Mouse (Mus musculus): Measurements from ENCODE around the gene Gm5795. TPM values are rescaled to one million over a fixed set of nuclear protein-coding genes. Genes with fewer than 3 reads are reported as not detected.
"Not testable (repeated sequence)": the region's sequence is repeated elsewhere in the genome, so short reads cannot be mapped to it uniquely, and the experiment has no call there.

Gene Gm5795
- polyA plus RNA-seq (2012) = not detected in 2 replicates

DNA sequence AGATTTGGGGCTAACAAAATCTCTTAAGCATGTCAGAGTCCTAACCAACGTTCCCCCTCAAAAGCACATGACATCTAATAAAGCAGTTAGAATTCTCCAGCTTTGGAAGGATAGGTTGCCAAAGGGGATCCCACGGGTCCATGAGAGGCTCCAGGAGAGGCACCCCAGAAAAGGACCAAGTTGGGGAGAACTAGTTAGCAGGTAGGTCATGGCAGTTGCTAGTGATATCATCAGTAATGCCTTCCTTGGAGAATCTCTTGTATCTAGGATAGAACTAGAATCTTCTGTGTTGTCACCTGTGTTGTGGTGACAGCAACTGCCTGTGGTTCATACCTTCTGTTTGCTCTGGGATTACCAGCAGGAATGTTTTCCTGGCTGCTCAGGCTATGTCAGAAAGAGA, at the start of gene Gm5795:
Gene Gm5795, plus strand, starts transcription at position 301 of the 400 bp plus-strand sequence.
- not testable (repeated sequence) for TF ChIP-seq GATA1 (IDR thresholded peaks at IDR 0.05; ENCODE audit: low read length)

DNA sequence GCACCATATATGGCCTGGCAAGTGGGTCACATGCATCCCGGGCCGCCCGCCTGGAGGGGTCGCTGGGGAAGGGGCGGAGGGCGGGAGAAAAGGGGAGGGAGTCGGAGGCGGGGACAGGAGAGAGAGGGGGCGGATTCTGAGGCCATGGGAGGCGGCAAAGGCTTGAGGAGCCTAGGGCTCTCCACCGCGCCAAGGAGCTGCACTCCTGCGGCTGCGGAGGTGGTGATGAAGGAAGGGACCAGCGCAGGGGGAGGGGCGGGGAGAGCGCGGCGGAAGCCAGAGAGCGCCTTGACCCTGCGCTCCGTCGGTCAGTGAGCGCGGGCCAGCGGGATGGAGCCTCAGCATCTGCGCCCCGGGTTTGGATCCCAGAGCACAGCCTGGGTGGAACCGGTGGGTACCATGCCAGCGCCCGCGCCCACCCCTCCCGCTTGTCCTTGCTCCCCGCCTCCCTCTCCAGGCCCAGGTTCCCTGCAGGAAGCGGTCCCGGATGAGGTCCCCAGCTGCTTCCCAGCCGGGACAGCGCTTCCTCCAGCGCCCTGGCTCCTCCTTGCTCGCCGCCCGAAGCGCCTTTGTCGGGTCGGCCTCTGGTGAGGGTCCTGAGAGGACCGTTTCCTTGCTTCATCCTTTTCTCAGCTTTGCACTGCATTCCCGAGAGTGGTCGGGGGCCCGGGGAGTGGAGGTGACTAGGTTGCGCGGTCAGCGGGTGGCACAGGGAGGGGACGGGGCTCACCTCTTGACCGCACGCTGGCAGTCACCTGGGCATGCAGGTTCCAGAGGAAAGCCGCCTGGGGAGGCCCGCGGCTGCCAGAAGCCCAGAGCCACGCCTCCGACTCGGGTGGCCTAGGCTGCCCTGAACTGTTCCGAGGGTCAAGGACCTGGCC, 20.5 kb downstream of the Gm5795 start, which contains the start of gene D830030K20Rik:
Gene D830030K20Rik, plus strand, starts transcription at position 217 of the 881 bp plus-strand sequence.
- TF ChIP-seq GATA1 (IDR thresholded peaks at IDR 0.05; ENCODE audit: low read length) = not testable (repeated sequence)

Other genes with a start within 250 kb of the Gm5795 start
- not detected in 2 replicates for gene Gm2888, start 158.3 kb upstream of the Gm5795 start, polyA plus RNA-seq (2012)
- not detected in 2 replicates for gene Gm2897, start 139.0 kb upstream of the Gm5795 start, polyA plus RNA-seq (2012)
- gene Gm10340, start 54.3 kb upstream of the Gm5795 start, polyA plus RNA-seq (2012) = not detected in 2 replicates
- not detected in 2 replicates for gene D830030K20Rik, start 20.2 kb downstream of the Gm5795 start, polyA plus RNA-seq (2012)
- gene Gm2956, start 144.4 kb downstream of the Gm5795 start, polyA plus RNA-seq (2012) = not detected in 2 replicates
- gene Gm10413, start 206.8 kb downstream of the Gm5795 start, polyA plus RNA-seq (2012) = not detected in 2 replicates
- not detected in 2 replicates for gene Gm10409, start 224.4 kb downstream of the Gm5795 start, polyA plus RNA-seq (2012)
- not detected in 2 replicates for gene Gm3005, start 239.8 kb downstream of the Gm5795 start, polyA plus RNA-seq (2012)